Comparison of ENCODE assay signal across 17 mouse cellular contexts in the genomic region with DNA sequence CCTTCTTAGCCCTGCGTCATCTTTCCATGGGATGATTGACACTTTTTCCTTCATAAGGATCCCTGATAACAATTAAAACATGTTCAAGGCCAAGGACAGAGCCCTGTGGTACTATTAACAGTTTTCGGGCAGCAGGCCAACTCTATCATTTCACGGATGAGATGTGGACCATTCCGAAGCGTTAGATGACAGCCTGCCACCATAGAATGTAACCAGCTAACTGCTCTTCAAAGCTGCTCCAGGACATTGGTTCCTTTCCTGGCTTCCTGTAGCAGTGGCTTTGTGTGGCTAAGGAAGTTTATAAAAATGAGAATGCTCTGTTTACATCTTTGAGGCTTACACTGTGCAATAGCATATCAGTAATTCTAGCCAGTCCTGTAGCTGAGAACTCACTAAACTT.
DNase-seq lines count a peak whose midpoint lies in the region.
"Had no signal": no experiment of that assay in that cellular context is flagged by ENCODE, and none has a peak within 500 bp of the region (broad histone marks: within the 10 kb centered on the region; RNA-seq: fewer than 3 reads in every experiment).

No protein-coding gene starts in this region.

- peak; percentile 7 for DNase-seq in adrenal gland, postnatal 25 days
- no peak for DNase-seq in adrenal gland, postnatal 14 days
- DNase-seq in left cerebral cortex, postnatal 4 days = peak; percentile 52
- no peak for DNase-seq in left cerebral cortex, adult 11 months (ENCODE audit: low spot score)
- peak; percentile 44 for DNase-seq in Muller cell, postnatal 12 days (ENCODE audit: inconsistent ontology term)
- DNase-seq in lung, postnatal 25 days (ENCODE audit: low spot score) = peak; percentile 8
- no peak for DNase-seq in gastrocnemius, postnatal 14 days
- DNase-seq in cerebellum, adult 9-10 months = no peak
- DNase-seq: adrenal gland, adult 8-10 months; cerebellum, adult 11-12 months; heart, adult 2 months; heart, postnatal 10 days; kidney, adult 2 months; kidney, postnatal 36 days; liver, embryonic 13.5 days; midbrain, embryonic 14.5 days; right cerebral cortex, postnatal 14 days had no signal

- intact Hi-C loops in left cerebral cortex, postnatal 4 days (cut with DNase I) = no loop called here
- intact Hi-C loops in gastrocnemius, postnatal 14 days (cut with DNase I; ENCODE audit: low total_unique reads) = no loop called here

Comparison
In these comparisons a context has a peak if more than half of its experiments do, and no peak if none do; other contexts are left out.
1. DNase-seq: peak in adrenal gland, postnatal 25 days (single experiment), left cerebral cortex, postnatal 4 days (single experiment), Muller cell, postnatal 12 days (single experiment) and lung, postnatal 25 days (single experiment); none in adrenal gland, postnatal 14 days (single experiment), left cerebral cortex, adult 11 months (single experiment), gastrocnemius, postnatal 14 days (single experiment) and cerebellum, adult 9-10 months (single experiment).